Mouse (Mus musculus): ENCODE measurements around the gene Pigr. TPM values are rescaled to one million over a fixed set of nuclear protein-coding genes. Genes with fewer than 3 reads are reported as not detected.
A peak's percentile ranks its signal among the peaks of the same experiment; 100 is the strongest.

Pigr gene
- total RNA-seq (2021): not detected

GRCm38 (mm10) chr1:130826448-130826847 is at the start of gene Pigr:
Gene Pigr (plus strand): TSS chr1:130826684.
- intact Hi-C loops (cut with DNase I): no loop called here
- DNase-seq: no peak

- no peak for DNase-seq
- intact Hi-C loops (cut with DNase I): loop anchor here (2.0 to 10.0 kb wide), 3 partner anchors 88 to 231 kb away; no protein-coding TSS in a partner anchor
Measured at GRCm38 (mm10) chr1:130779867-130780266, 46.6 kb upstream of the Pigr start.

- peak; percentile 30 to 40 for DNase-seq
- intact Hi-C loops (cut with DNase I): loop anchor here (10.0 kb wide), 1 partner anchor 209 kb away; no protein-coding TSS in a partner anchor
Measured at GRCm38 (mm10) chr1:130784054-130784453, 42.4 kb upstream of the Pigr start.

- no peak for DNase-seq
- intact Hi-C loops (cut with DNase I): loop anchor here (10.0 kb wide), 1 partner anchor 212 kb away; no protein-coding TSS in a partner anchor
Measured at GRCm38 (mm10) chr1:130787001-130787400, 39.5 kb upstream of the Pigr start.

GRCm38 (mm10) chr1:130789512-130790451 is 36.7 kb upstream of the Pigr start:
- intact Hi-C loops (cut with DNase I): loop anchor here (10.0 kb wide), 2 partner anchors 215 to 475 kb away; no protein-coding TSS in a partner anchor
- no peak for DNase-seq

- no peak for DNase-seq
- intact Hi-C loops (cut with DNase I): loop anchor here (10.0 kb wide), 1 partner anchor 469 kb away; no protein-coding TSS in a partner anchor
Measured at GRCm38 (mm10) chr1:130795331-130795730, 31.2 kb upstream of the Pigr start.

- DNase-seq: peak; percentile 57 to 73
- intact Hi-C loops (cut with DNase I): loop anchor here (2.0 to 10.0 kb wide), 2 partner anchors 182 to 468 kb away; no protein-coding TSS in a partner anchor
Measured at GRCm38 (mm10) chr1:130796967-130797684, 29.4 kb upstream of the Pigr start.

GRCm38 (mm10) chr1:130798037-130798436 is 28.4 kb upstream of the Pigr start:
- DNase-seq: no peak
- intact Hi-C loops (cut with DNase I): loop anchor here (10.0 kb wide), 1 partner anchor 467 kb away; no protein-coding TSS in a partner anchor

- intact Hi-C loops (cut with DNase I): loop anchor here (10.0 kb wide), 1 partner anchor 466 kb away; no protein-coding TSS in a partner anchor
- no peak for DNase-seq
Measured at GRCm38 (mm10) chr1:130798551-130798950, 27.9 kb upstream of the Pigr start.

GRCm38 (mm10) chr1:130799399-130799798 is 27.1 kb upstream of the Pigr start:
- intact Hi-C loops (cut with DNase I): loop anchor here (10.0 kb wide), 1 partner anchor 465 kb away; no protein-coding TSS in a partner anchor
- no peak for DNase-seq

GRCm38 (mm10) chr1:130800602-130801001 is 25.9 kb upstream of the Pigr start, which contains the start of gene Fcamr:
Gene Fcamr (plus strand): TSS chr1:130800902.
- no peak for DNase-seq
- intact Hi-C loops (cut with DNase I): no loop called here

- DNase-seq: no peak
Measured at GRCm38 (mm10) chr1:130801511-130801910, 25.0 kb upstream of the Pigr start.

GRCm38 (mm10) chr1:130802976-130803375 is 23.5 kb upstream of the Pigr start:
- intact Hi-C loops (cut with DNase I): no loop called here
- no peak for DNase-seq

More at GRCm38 (mm10) chr1:130801511-130801910, 25.0 kb upstream of the Pigr start:
- intact Hi-C loops (cut with DNase I): no loop called here

- intact Hi-C loops (cut with DNase I): no loop called here
Measured at GRCm38 (mm10) chr1:130804279-130804678, 22.2 kb upstream of the Pigr start.

GRCm38 (mm10) chr1:130810906-130811305 is 15.6 kb upstream of the Pigr start:
- no peak for DNase-seq
- intact Hi-C loops (cut with DNase I): no loop called here

More at GRCm38 (mm10) chr1:130804279-130804678, 22.2 kb upstream of the Pigr start:
- peak in 1 of 2 experiments; percentile 13 for DNase-seq

- intact Hi-C loops (cut with DNase I): no loop called here
- DNase-seq: no peak
Measured at GRCm38 (mm10) chr1:130811316-130811715, 15.2 kb upstream of the Pigr start.

- no peak for DNase-seq
- intact Hi-C loops (cut with DNase I): no loop called here
Measured at GRCm38 (mm10) chr1:130819737-130820136, 6.7 kb upstream of the Pigr start.

GRCm38 (mm10) chr1:130820316-130821148 is 6.0 kb upstream of the Pigr start:
- intact Hi-C loops (cut with DNase I): no loop called here
- DNase-seq: no peak

- no peak for DNase-seq
- intact Hi-C loops (cut with DNase I): no loop called here
Measured at GRCm38 (mm10) chr1:130821149-130821471, 5.4 kb upstream of the Pigr start.
